Mouse (Mus musculus): ENCODE measurements around the gene Crybb3. TPM values are rescaled to one million over a fixed set of nuclear protein-coding genes. Genes with fewer than 3 reads are reported as not detected.
A peak's percentile ranks its signal among the peaks of the same experiment; 100 is the strongest.

The Crybb3 gene
- polyA plus RNA-seq, 1 experiment from 2014 or later = 1.1 TPM

- Histone ChIP-seq H3K4me1 (ENCODE audit: insufficient read depth, low read length) (peaks cover 15% of the 10 kb centered on the region), H3K9me3 (ENCODE audit: low read length) (0 out of 2 replicates have a peak, but pooled peaks cover 5% of the 10 kb centered on the region), H3K4me3 (ENCODE audit: low read length) (no peak overlapping the region), H3K9ac (replicated peaks; ENCODE audit: low read length) (no peak overlapping the region), H3K27me3 (ENCODE audit: insufficient read depth, low read length) (no peaks in the 10 kb centered on the region), H3K27ac (ENCODE audit: low read length) (no peak overlapping the region), H3K36me3 (ENCODE audit: insufficient read depth, low read length) (no peaks in the 10 kb centered on the region), H3K4me2 (replicated peaks; ENCODE audit: low read depth, low read length) (no peak overlapping the region)
- ATAC-seq (ENCODE audit: low FRiP score, low TSS enrichment) = peak; percentile 23; the same call in 1 of the 2 replicates
- WGBS = 41% methylated on average over 19 of the region's 19 CpGs
Observed at GRCm38 (mm10) chr5:113082356-113083168, 1.2 kb upstream of the Crybb3 start.

- H3K36me3 ChIP-seq (ENCODE audit: insufficient read depth, low read length) = no peaks in the 10 kb centered on the region
- H3K27ac ChIP-seq (ENCODE audit: low read length) = no peak overlapping the region
- peaks cover 10% of the 10 kb centered on the region for H3K4me1 ChIP-seq (ENCODE audit: insufficient read depth, low read length)
- no peak overlapping the region for H3K4me2 ChIP-seq (replicated peaks; ENCODE audit: low read depth, low read length)
- no peak overlapping the region for H3K9ac ChIP-seq (replicated peaks; ENCODE audit: low read length)
- no peaks in the 10 kb centered on the region for H3K27me3 ChIP-seq (ENCODE audit: insufficient read depth, low read length)
- H3K4me3 ChIP-seq (ENCODE audit: low read length) = no peak overlapping the region
- 0 out of 2 replicates have a peak, but pooled peaks cover 5% of the 10 kb centered on the region for H3K9me3 ChIP-seq (ENCODE audit: low read length)
- ATAC-seq (ENCODE audit: low FRiP score, low TSS enrichment) = 0 out of 2 replicates have a peak, but pooled peaks have one; percentile 2
- WGBS = 87% methylated on average over 9 of the region's 9 CpGs
Observed at GRCm38 (mm10) chr5:113081020-113081419, 364 bp downstream of the Crybb3 start.

- peaks cover 10% of the 10 kb centered on the region for H3K4me1 ChIP-seq (ENCODE audit: insufficient read depth, low read length)
- H3K4me3 ChIP-seq (ENCODE audit: low read length) = no peak overlapping the region
- no peak overlapping the region for H3K27ac ChIP-seq (ENCODE audit: low read length)
- no peaks in the 10 kb centered on the region for H3K36me3 ChIP-seq (ENCODE audit: insufficient read depth, low read length)
- H3K27me3 ChIP-seq (ENCODE audit: insufficient read depth, low read length) = no peaks in the 10 kb centered on the region
- no peak overlapping the region; the same call in 1 of the 2 replicates for H3K4me2 ChIP-seq (replicated peaks; ENCODE audit: low read depth, low read length)
- H3K9ac ChIP-seq (replicated peaks; ENCODE audit: low read length) = no peak overlapping the region
- H3K9me3 ChIP-seq (ENCODE audit: low read length) = 0 out of 2 replicates have a peak, but pooled peaks cover 5% of the 10 kb centered on the region
- no peak for ATAC-seq (ENCODE audit: low FRiP score, low TSS enrichment)
- WGBS = 23% methylated on average over 21 of the region's 21 CpGs
Observed at GRCm38 (mm10) chr5:113079783-113080182, 1.6 kb downstream of the Crybb3 start.

- Histone ChIP-seq H3K4me3 (ENCODE audit: low read length) (no peak overlapping the region), H3K9ac (replicated peaks; ENCODE audit: low read length) (no peak overlapping the region), H3K27me3 (ENCODE audit: insufficient read depth, low read length) (no peaks in the 10 kb centered on the region), H3K27ac (ENCODE audit: low read length) (no peak overlapping the region), H3K4me1 (ENCODE audit: insufficient read depth, low read length) (peaks cover 10% of the 10 kb centered on the region), H3K36me3 (ENCODE audit: insufficient read depth, low read length) (no peaks in the 10 kb centered on the region), H3K4me2 (replicated peaks; ENCODE audit: low read depth, low read length) (no peak overlapping the region), H3K9me3 (ENCODE audit: low read length) (no peaks in the 10 kb centered on the region)
- 62% methylated on average over 5 of the region's 5 CpGs for WGBS
- ATAC-seq (ENCODE audit: low FRiP score, low TSS enrichment) = no peak
Observed at GRCm38 (mm10) chr5:113078686-113079085, 2.7 kb downstream of the Crybb3 start.

GRCm38 (mm10) chr5:113070017-113070416 lies 11.4 kb downstream of the Crybb3 start, which contains the start of gene Crybb2:
TSS of gene Crybb2 (minus strand) at chr5:113070117.
- Histone ChIP-seq H3K36me3 (ENCODE audit: insufficient read depth, low read length) (no peaks in the 10 kb centered on the region), H3K4me2 (replicated peaks; ENCODE audit: low read depth, low read length) (no peak within 1 kb of the TSS), H3K9me3 (ENCODE audit: low read length) (no peaks in the 10 kb centered on the region), H3K27me3 (ENCODE audit: insufficient read depth, low read length) (no peaks in the 10 kb centered on the region), H3K9ac (replicated peaks; ENCODE audit: low read length) (no peak within 1 kb of the TSS), H3K4me3 (ENCODE audit: low read length) (no peak within 1 kb of the TSS), H3K4me1 (ENCODE audit: insufficient read depth, low read length) (no peaks in the 10 kb centered on the region), H3K27ac (ENCODE audit: low read length) (no peak within 1 kb of the TSS)
- ATAC-seq (ENCODE audit: low FRiP score, low TSS enrichment) = no peak

GRCm38 (mm10) chr5:113054308-113054707 lies 27.1 kb downstream of the Crybb3 start:
- Histone ChIP-seq H3K4me2 (replicated peaks; ENCODE audit: low read depth, low read length) (no peak overlapping the region), H3K27ac (ENCODE audit: low read length) (no peak overlapping the region), H3K9ac (replicated peaks; ENCODE audit: low read length) (0 out of 2 replicates have a peak overlapping the region, but pooled peaks have one; percentile 25), H3K27me3 (ENCODE audit: insufficient read depth, low read length) (0 out of 2 replicates have a peak, but pooled peaks cover 3% of the 10 kb centered on the region), H3K9me3 (ENCODE audit: low read length) (no peaks in the 10 kb centered on the region), H3K4me3 (ENCODE audit: low read length) (no peak overlapping the region), H3K4me1 (ENCODE audit: insufficient read depth, low read length) (no peaks in the 10 kb centered on the region), H3K36me3 (ENCODE audit: insufficient read depth, low read length) (no peaks in the 10 kb centered on the region)
- WGBS = 5% methylated on average over 16 of the region's 16 CpGs
- 0 out of 2 replicates have a peak, but pooled peaks have one; percentile 27 for ATAC-seq (ENCODE audit: low FRiP score, low TSS enrichment)

GRCm38 (mm10) chr5:113050581-113051185 lies 30.7 kb downstream of the Crybb3 start:
- no peak overlapping the region for H3K4me2 ChIP-seq (replicated peaks; ENCODE audit: low read depth, low read length)
- H3K27me3 ChIP-seq (ENCODE audit: insufficient read depth, low read length) = 0 out of 2 replicates have a peak, but pooled peaks cover 3% of the 10 kb centered on the region
- H3K4me3 ChIP-seq (ENCODE audit: low read length) = no peak overlapping the region
- H3K4me1 ChIP-seq (ENCODE audit: insufficient read depth, low read length) = no peaks in the 10 kb centered on the region
- no peak overlapping the region for H3K9ac ChIP-seq (replicated peaks; ENCODE audit: low read length)
- no peak overlapping the region for H3K27ac ChIP-seq (ENCODE audit: low read length)
- 41% methylated on average over 7 of the region's 7 CpGs for WGBS
- ATAC-seq (ENCODE audit: low FRiP score, low TSS enrichment) = no peak
- H3K36me3 ChIP-seq (ENCODE audit: insufficient read depth, low read length) = no peaks in the 10 kb centered on the region
- no peaks in the 10 kb centered on the region for H3K9me3 ChIP-seq (ENCODE audit: low read length)

- H3K27me3 ChIP-seq (ENCODE audit: insufficient read depth, low read length) = 0 out of 2 replicates have a peak, but pooled peaks cover 1% of the 10 kb centered on the region
- H3K9ac ChIP-seq (replicated peaks; ENCODE audit: low read length) = no peak overlapping the region
- no peak for ATAC-seq (ENCODE audit: low FRiP score, low TSS enrichment)
- H3K9me3 ChIP-seq (ENCODE audit: low read length) = no peaks in the 10 kb centered on the region
- no peak overlapping the region for H3K27ac ChIP-seq (ENCODE audit: low read length)
- no peak overlapping the region for H3K4me3 ChIP-seq (ENCODE audit: low read length)
- no peaks in the 10 kb centered on the region for H3K36me3 ChIP-seq (ENCODE audit: insufficient read depth, low read length)
- H3K4me2 ChIP-seq (replicated peaks; ENCODE audit: low read depth, low read length) = no peak overlapping the region
- no peaks in the 10 kb centered on the region for H3K4me1 ChIP-seq (ENCODE audit: insufficient read depth, low read length)
Observed at GRCm38 (mm10) chr5:113049876-113050275, 31.5 kb downstream of the Crybb3 start.

- Histone ChIP-seq H3K4me1 (ENCODE audit: insufficient read depth, low read length) (peaks cover 20% of the 10 kb centered on the region), H3K9me3 (ENCODE audit: low read length) (no peaks in the 10 kb centered on the region), H3K27ac (ENCODE audit: low read length) (no peak overlapping the region), H3K4me3 (ENCODE audit: low read length) (no peak overlapping the region), H3K4me2 (replicated peaks; ENCODE audit: low read depth, low read length) (no peak overlapping the region), H3K9ac (replicated peaks; ENCODE audit: low read length) (no peak overlapping the region), H3K36me3 (ENCODE audit: insufficient read depth, low read length) (no peaks in the 10 kb centered on the region), H3K27me3 (ENCODE audit: insufficient read depth, low read length) (no peaks in the 10 kb centered on the region)
- 86% methylated on average over 10 of the region's 10 CpGs for WGBS
- ATAC-seq (ENCODE audit: low FRiP score, low TSS enrichment) = no peak
Observed at GRCm38 (mm10) chr5:113045511-113046273, 35.7 kb downstream of the Crybb3 start.

All from kidney, embryonic 16.5 days (tissue).